Mouse (Mus musculus) lung, embryonic 16.5 days (tissue): ENCODE measurements around the gene Hmgcr. TPM values are rescaled to one million over a fixed set of nuclear protein-coding genes. Genes with fewer than 3 reads are reported as not detected.
A peak's percentile ranks its signal among the peaks of the same experiment; 100 is the strongest.

ENCODE experiments used
- ATAC-seq: fragments of 200-750 bp; cut with Nextera tagmentation; 2 replicates; pipeline ENCODE4 v1.8.0; 2017; ENCODE audit warnings: low read depth, mild to moderate bottlenecking, moderate library complexity
- H3K27ac ChIP-seq: fragments of 300-500 bp; sonication (generic); 2 replicates; pipeline ENCODE4 v1.5.1; 2014; ENCODE audit warnings: mild to moderate bottlenecking, control low read depth, low read length
- H3K27me3 ChIP-seq: fragments of 300-500 bp; sonication (generic); 2 replicates; pipeline ENCODE4 v1.6.1; 2014; ENCODE audit warnings: low read depth, low read length, mixed read lengths; ENCODE audit not compliant: control insufficient read depth, insufficient read depth
- H3K36me3 ChIP-seq: fragments of 300-500 bp; sonication (generic); 2 replicates; pipeline ENCODE4 v1.6.1; 2014; ENCODE audit warnings: low read length; ENCODE audit not compliant: control insufficient read depth, insufficient read depth
- H3K4me1 ChIP-seq: fragments of 300-500 bp; sonication (generic); replicated peaks from 2 replicates; pipeline ENCODE4 v1.6.1; 2014; ENCODE audit warnings: low read length, mixed read lengths; ENCODE audit not compliant: control insufficient read depth, insufficient read depth
- H3K4me2 ChIP-seq: fragments of 300-500 bp; sonication (generic); 2 replicates; pipeline ENCODE4 v1.6.1; 2014; ENCODE audit warnings: low read depth, low read length, control low read depth
- H3K4me3 ChIP-seq: fragments of 300-500 bp; sonication (generic); 2 replicates; pipeline ENCODE4 v1.5.1; 2014; ENCODE audit warnings: mild to moderate bottlenecking, low read length, control low read depth
- H3K9ac ChIP-seq: fragments of 300-500 bp; sonication (generic); 2 replicates; pipeline ENCODE4 v1.6.1; 2014; ENCODE audit warnings: low read length, control low read depth
- H3K9me3 ChIP-seq: fragments of 300-500 bp; sonication (generic); 2 replicates; pipeline ENCODE4 v1.6.1; 2016; ENCODE audit warnings: low read length; ENCODE audit not compliant: control insufficient read depth
- WGBS: fragments of 180-500 bp; shearing (Covaris S2); extraction: QIAGEN DNeasy Blood & Tissue Kit; methylation state at CpG from one replicate; pipeline ENCODE4 v1.1.7; 2014; 5-methylcytosine and 5-hydroxymethylcytosine counted together
- polyA plus RNA-seq: library from polyadenylated mRNA; unstranded; fragments of >200 nt; fragmentation: Nextera tagmentation; extraction: Ambion mirVana; gene quantifications from 2 replicates; pipeline ENCODE4 v1.2.1, GENCODE M21; 2015

Gene Hmgcr
- polyA plus RNA-seq, 1 experiment from 2014 or later = 46.2 TPM

DNA sequence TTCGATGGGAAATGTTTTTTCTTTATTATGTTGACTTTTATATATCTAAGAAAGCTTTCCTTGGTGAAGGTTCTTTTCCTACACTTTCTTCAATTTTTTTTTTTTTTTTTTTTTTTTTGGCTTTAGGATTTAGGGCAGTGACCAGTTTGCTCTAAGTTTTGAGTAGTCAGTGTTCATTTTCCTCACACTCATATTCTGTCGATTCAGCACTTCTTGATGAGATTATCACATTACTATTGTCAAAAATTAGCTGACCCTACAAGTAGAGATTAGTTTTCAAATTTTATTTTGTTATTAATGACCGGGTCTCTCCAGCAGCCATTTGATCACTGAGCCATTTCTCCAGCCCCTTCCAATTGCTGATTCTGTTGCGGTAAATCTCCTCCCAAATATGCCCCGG is 19.2 kb upstream of the Hmgcr start:
- Histone ChIP-seq H3K27ac (no peak overlapping the region), H3K36me3 (no peaks in the 10 kb centered on the region), H3K27me3 (no peaks in the 10 kb centered on the region), H3K4me3 (no peak overlapping the region), H3K4me2 (no peak overlapping the region), H3K9ac (no peak overlapping the region), H3K9me3 (no peaks in the 10 kb centered on the region), H3K4me1 (no peaks in the 10 kb centered on the region)
- 86% methylated on average over 5 of the region's 5 CpGs for WGBS
- no peak for ATAC-seq

- 56% methylated on average over 9 of the region's 9 CpGs for WGBS
- no peak for ATAC-seq
- Histone ChIP-seq H3K27ac (no peak overlapping the region), H3K4me1 (no peaks in the 10 kb centered on the region), H3K4me3 (no peak overlapping the region), H3K27me3 (no peaks in the 10 kb centered on the region), H3K4me2 (no peak overlapping the region), H3K9me3 (no peaks in the 10 kb centered on the region), H3K36me3 (no peaks in the 10 kb centered on the region), H3K9ac (no peak overlapping the region)
Observed at GRCm38 (mm10) chr13:96687261-96687660, 16.5 kb upstream of the Hmgcr start.

DNA sequence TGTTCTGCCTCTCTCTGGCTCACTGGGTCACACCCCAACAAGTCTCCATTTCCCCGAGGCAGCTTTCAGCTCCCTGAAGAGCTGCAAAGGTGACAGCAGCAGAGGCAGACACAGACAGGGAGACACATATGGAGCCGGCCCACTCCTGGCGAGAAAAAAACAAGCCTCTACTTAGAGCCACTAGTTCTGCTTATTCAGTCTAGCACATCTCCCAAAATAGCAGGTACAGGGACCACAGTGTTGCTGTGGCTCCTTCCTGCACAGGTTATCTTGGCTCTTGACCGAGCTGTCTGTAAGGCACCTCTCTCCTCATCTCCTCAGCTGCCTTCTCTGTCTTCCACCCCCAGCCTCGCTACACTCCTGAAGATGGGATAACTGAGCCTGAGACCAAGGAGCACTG is 14.0 kb upstream of the Hmgcr start:
- no peaks in the 10 kb centered on the region for H3K36me3 ChIP-seq
- H3K9ac ChIP-seq = no peak overlapping the region
- no peaks in the 10 kb centered on the region for H3K4me1 ChIP-seq
- H3K4me2 ChIP-seq = no peak overlapping the region
- WGBS = 67% methylated on average over 5 of the region's 5 CpGs
- no peaks in the 10 kb centered on the region for H3K9me3 ChIP-seq
- H3K27ac ChIP-seq = no peak overlapping the region
- H3K4me3 ChIP-seq = no peak overlapping the region
- H3K27me3 ChIP-seq = no peaks in the 10 kb centered on the region
- ATAC-seq = no peak

GRCm38 (mm10) chr13:96681088-96681620 is 10.4 kb upstream of the Hmgcr start:
- no peaks in the 10 kb centered on the region for H3K9me3 ChIP-seq
- H3K9ac ChIP-seq = no peak overlapping the region
- no peaks in the 10 kb centered on the region for H3K36me3 ChIP-seq
- no peak overlapping the region for H3K4me3 ChIP-seq
- H3K27ac ChIP-seq = no peak overlapping the region
- ATAC-seq = no peak
- no peak overlapping the region for H3K4me2 ChIP-seq
- no peaks in the 10 kb centered on the region for H3K4me1 ChIP-seq
- H3K27me3 ChIP-seq = no peaks in the 10 kb centered on the region

GRCm38 (mm10) chr13:96680163-96681087 is 9.7 kb upstream of the Hmgcr start:
- Histone ChIP-seq H3K4me1 (no peaks in the 10 kb centered on the region), H3K27me3 (no peaks in the 10 kb centered on the region), H3K4me2 (no peak overlapping the region), H3K9ac (no peak overlapping the region), H3K9me3 (no peaks in the 10 kb centered on the region), H3K27ac (no peak overlapping the region), H3K36me3 (no peaks in the 10 kb centered on the region), H3K4me3 (no peak overlapping the region)
- WGBS = 57% methylated on average over 9 of the region's 9 CpGs
- 0 out of 2 replicates have a peak, but pooled peaks have one; percentile 34 for ATAC-seq

GRCm38 (mm10) chr13:96678616-96679015 is 7.9 kb upstream of the Hmgcr start:
- Histone ChIP-seq H3K27ac (no peak overlapping the region), H3K4me1 (no peaks in the 10 kb centered on the region), H3K9me3 (no peaks in the 10 kb centered on the region), H3K27me3 (no peaks in the 10 kb centered on the region), H3K36me3 (no peaks in the 10 kb centered on the region), H3K4me2 (no peak overlapping the region), H3K4me3 (no peak overlapping the region), H3K9ac (no peak overlapping the region)
- 64% methylated on average over 6 of the region's 6 CpGs for WGBS
- ATAC-seq = no peak

GRCm38 (mm10) chr13:96677071-96677470 is 6.3 kb upstream of the Hmgcr start:
- no peaks in the 10 kb centered on the region for H3K27me3 ChIP-seq
- no peaks in the 10 kb centered on the region for H3K36me3 ChIP-seq
- no peaks in the 10 kb centered on the region for H3K9me3 ChIP-seq
- H3K9ac ChIP-seq = no peak overlapping the region
- no peak overlapping the region for H3K4me2 ChIP-seq
- 68% methylated on average over 1 of the region's 1 CpGs for WGBS
- no peak for ATAC-seq
- H3K4me1 ChIP-seq = no peaks in the 10 kb centered on the region
- no peak overlapping the region for H3K27ac ChIP-seq
- H3K4me3 ChIP-seq = no peak overlapping the region

GRCm38 (mm10) chr13:96675756-96676155 is 5.0 kb upstream of the Hmgcr start:
- no peaks in the 10 kb centered on the region for H3K36me3 ChIP-seq
- no peak overlapping the region for H3K4me3 ChIP-seq
- 78% methylated on average over 6 of the region's 6 CpGs for WGBS
- no peaks in the 10 kb centered on the region for H3K9me3 ChIP-seq
- no peak overlapping the region for H3K9ac ChIP-seq
- no peak overlapping the region for H3K27ac ChIP-seq
- H3K27me3 ChIP-seq = no peaks in the 10 kb centered on the region
- ATAC-seq = no peak
- H3K4me1 ChIP-seq = peaks cover 6% of the 10 kb centered on the region
- no peak overlapping the region for H3K4me2 ChIP-seq

DNA sequence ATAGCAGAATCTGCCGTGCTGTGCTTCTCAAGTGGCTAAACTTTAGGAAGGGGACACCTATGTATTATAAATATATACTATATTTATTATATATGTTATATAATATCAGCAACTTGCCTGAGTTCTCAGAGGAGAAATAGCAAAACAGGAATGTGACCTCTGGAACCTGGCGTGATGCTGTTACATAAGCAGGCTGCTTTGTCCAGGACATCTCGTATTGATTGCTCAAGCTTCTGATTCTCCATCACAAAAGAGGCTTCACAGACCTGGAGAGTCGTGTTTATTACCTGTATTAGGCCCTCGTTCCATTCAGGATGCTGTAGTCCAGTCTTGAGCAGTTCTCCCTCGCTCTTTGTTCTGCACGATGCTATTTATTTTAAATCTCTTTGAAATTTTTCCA is 3.1 kb upstream of the Hmgcr start:
- ATAC-seq = no peak

More for the DNA sequence above, 3.1 kb upstream of the Hmgcr start:
- peaks cover 13% of the 10 kb centered on the region for H3K4me1 ChIP-seq
- H3K9ac ChIP-seq = no peak overlapping the region
- no peaks in the 10 kb centered on the region for H3K27me3 ChIP-seq
- H3K4me3 ChIP-seq = no peak overlapping the region
- H3K27ac ChIP-seq = no peak overlapping the region
- H3K36me3 ChIP-seq = no peaks in the 10 kb centered on the region
- no peak overlapping the region for H3K4me2 ChIP-seq
- H3K9me3 ChIP-seq = no peaks in the 10 kb centered on the region
- WGBS = 78% methylated on average over 7 of the region's 7 CpGs
